Mouse (Mus musculus) heart, adult 2 months (tissue): ENCODE data around the gene Pkd2l1. TPM values are rescaled to one million over a fixed set of nuclear protein-coding genes. Genes with fewer than 3 reads are reported as not detected.

ENCODE experiments used
- DNase-seq, 2 experiments: peaks; one replicate each; pipeline ENCODE4 v3.0.0; 2021
- H3K27ac ChIP-seq: fragments of 200-600 bp; 2 replicates; pipeline ENCODE4 v1.8.1; 2022
- H3K27me3 ChIP-seq: fragments of 200-500 bp; 2 replicates; pipeline ENCODE4 v1.6.1; 2012; ENCODE audit warnings: mild to moderate bottlenecking, low read length, inconsistent platforms, mixed read lengths; ENCODE audit not compliant: control insufficient read depth, insufficient read depth
- H3K36me3 ChIP-seq: fragments of 200-500 bp; 2 replicates; pipeline ENCODE4 v1.6.1; 2012; ENCODE audit warnings: low read length, inconsistent platforms; ENCODE audit not compliant: control insufficient read depth, insufficient read depth
- H3K4me1 ChIP-seq: fragments of 200-500 bp; 2 replicates; pipeline ENCODE4 v1.6.1; 2011; ENCODE audit warnings: low read length; ENCODE audit not compliant: control insufficient read depth, insufficient read depth
- H3K4me3 ChIP-seq: fragments of 200-600 bp; 2 replicates; pipeline ENCODE4 v1.8.1; 2022
- H3K79me2 ChIP-seq: fragments of 200-500 bp; replicated peaks from 2 replicates; pipeline ENCODE4 v1.6.1; 2012; ENCODE audit warnings: mild to moderate bottlenecking, inconsistent platforms, low read length, moderate library complexity, mixed read lengths; ENCODE audit not compliant: control insufficient read depth, insufficient read depth
- H3K9ac ChIP-seq: fragments of 200-500 bp; 2 replicates; pipeline ENCODE4 v1.6.1; 2012; ENCODE audit warnings: low read depth, mild to moderate bottlenecking, control low read depth, inconsistent platforms, low read length, mixed read lengths
- CTCF ChIP-seq: fragments of 200-600 bp; IDR thresholded peaks from 2 replicates; pipeline ENCODE4 v1.8.1; 2022; ENCODE audit warnings: antibody characterized with exemption, mild to moderate bottlenecking, moderate library complexity
- EP300 ChIP-seq: fragments of 200-500 bp; IDR thresholded peaks from 2 replicates; pipeline ENCODE4 v1.6.1; 2011; ENCODE audit warnings: low read depth, low read length, control low read depth; ENCODE audit not compliant: insufficient read depth
- POLR2A ChIP-seq: fragments of 200-500 bp; IDR thresholded peaks from 2 replicates; pipeline ENCODE4 v1.6.1; 2011; ENCODE audit warnings: mild to moderate bottlenecking, low read depth, low read length, control low read depth; ENCODE audit not compliant: insufficient read depth
- WGBS: fragments of 180-500 bp; shearing (Covaris S2); methylation state at CpG from one replicate; pipeline ENCODE4 v1.1.7; 2018; 5-methylcytosine and 5-hydroxymethylcytosine counted together
- intact Hi-C: fragments of 180-260 bp; cut with DNase I; formaldehyde crosslinking; loops from one replicate; pipeline ENCODE4 v1.15.1; 2025
- polyA plus RNA-seq: library from polyadenylated mRNA; depleted of rRNA; stranded (reverse); fragments of >200 nt; gene quantifications from 2 replicates; pipeline ENCODE4 v1.2.3, GENCODE M21; 2012; rRNA removed
- total RNA-seq, 2 experiments: library from RNA; stranded (reverse); gene quantifications; 2 replicates each; pipeline ENCODE4 v1.2.3; 2021

Pkd2l1 gene
- total and polyA plus RNA-seq, 3 experiments: not detected

DNA sequence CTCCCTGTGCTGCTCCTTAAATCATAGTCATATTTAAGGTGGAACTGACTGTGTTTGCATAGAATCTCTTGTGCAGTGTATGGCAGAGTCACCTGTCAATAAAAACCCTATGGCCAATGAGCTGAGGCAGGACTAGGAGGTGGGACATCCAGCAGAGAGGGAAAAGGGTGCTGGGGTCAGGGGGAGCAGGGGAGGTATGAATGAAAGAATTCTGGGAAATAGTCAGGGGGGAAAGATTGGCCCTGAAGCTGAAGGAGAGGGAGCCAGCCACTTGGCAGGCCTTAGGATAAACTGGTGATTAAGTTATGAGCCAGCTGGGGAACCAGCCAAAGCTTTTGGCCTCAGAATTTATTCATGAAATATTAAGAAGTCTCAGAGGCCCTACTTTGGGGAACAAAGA, 83.2 kb downstream of the Pkd2l1 start:
- Histone ChIP-seq H3K27ac (no peak overlapping the region), H3K4me3 (no peak overlapping the region), H3K4me1 (peaks cover 6% of the 10 kb centered on the region), H3K79me2 (peaks cover 6% of the 10 kb centered on the region), H3K27me3 (no peaks in the 10 kb centered on the region), H3K9ac (no peak overlapping the region), H3K36me3 (peaks cover 2% of the 10 kb centered on the region; the same call in 1 of the 2 replicates)
- TF ChIP-seq EP300 (no peak), POLR2A (no peak), CTCF (no peak)
- intact Hi-C loops: no loop called here
- DNase-seq: peak in 1 of 2 experiments; percentile 8

GRCm38 (mm10) chr19:44107661-44108521, 84.4 kb downstream of the Pkd2l1 start:
- intact Hi-C loops: loop anchor here (2.0 kb wide), 2 partner anchors 27 to 39 kb away; partner anchors contain the start of genes Cwf19l1 and Erlin1
- Histone ChIP-seq H3K4me1 (peaks cover 6% of the 10 kb centered on the region), H3K27ac (peak overlapping the region; percentile 87), H3K79me2 (peaks cover 6% of the 10 kb centered on the region), H3K36me3 (peaks cover 2% of the 10 kb centered on the region; the same call in 1 of the 2 replicates), H3K9ac (peak overlapping the region; percentile 73), H3K27me3 (no peaks in the 10 kb centered on the region), H3K4me3 (peak overlapping the region; percentile 95)
- TF ChIP-seq CTCF (no peak), EP300 (no peak), POLR2A (no peak)
- DNase-seq: no peak
- WGBS: 29% methylated on average over 22 of the region's 22 CpGs

DNA sequence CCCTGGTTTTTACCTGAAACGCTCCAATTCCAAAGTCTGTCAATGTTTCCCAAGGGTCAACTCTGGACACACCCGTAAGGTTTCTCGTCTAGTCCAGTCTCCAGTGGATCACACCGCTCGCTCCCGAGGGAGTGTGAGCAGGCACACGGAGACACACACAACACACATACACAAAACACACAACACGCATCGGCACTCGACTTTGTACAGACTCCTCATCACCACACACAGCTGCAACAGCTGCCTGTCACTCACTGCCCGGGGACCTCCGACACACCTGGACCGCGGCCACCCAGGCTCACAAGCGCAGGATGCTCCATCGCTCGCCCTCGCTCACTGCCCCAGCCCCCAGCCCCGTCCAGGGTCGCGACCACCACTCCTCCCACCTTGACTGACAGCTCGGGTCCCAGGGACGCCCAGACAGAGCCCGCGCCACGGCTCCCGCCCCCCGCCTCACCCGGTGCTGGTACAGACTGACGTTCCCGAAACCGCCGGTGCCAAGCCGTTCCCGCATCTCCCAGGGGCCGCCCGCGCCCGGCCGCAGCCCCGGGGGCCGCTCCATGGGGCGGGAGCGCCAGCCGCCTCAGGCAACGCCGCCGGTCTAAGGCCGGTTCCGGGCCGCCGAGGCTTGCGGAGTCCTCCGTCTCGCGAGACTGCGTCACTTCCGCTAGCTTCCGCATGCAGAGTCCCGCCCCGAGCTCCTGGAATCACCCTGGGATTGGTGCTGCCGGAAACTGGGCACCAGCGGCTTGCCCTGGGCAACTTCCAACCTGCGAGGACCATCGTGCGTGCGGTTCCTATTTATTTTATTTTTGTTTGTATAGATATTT, 85.2 kb downstream of the Pkd2l1 start, which contains the start of gene Chuk:
Gene Chuk (minus strand): TSS at position 650 of the 830 bp plus-strand sequence.
- peaks cover 2% of the 10 kb centered on the region; the same call in 1 of the 2 replicates for H3K36me3 ChIP-seq
- under 1% methylated on average over 67 of the region's 67 CpGs for WGBS

DNA sequence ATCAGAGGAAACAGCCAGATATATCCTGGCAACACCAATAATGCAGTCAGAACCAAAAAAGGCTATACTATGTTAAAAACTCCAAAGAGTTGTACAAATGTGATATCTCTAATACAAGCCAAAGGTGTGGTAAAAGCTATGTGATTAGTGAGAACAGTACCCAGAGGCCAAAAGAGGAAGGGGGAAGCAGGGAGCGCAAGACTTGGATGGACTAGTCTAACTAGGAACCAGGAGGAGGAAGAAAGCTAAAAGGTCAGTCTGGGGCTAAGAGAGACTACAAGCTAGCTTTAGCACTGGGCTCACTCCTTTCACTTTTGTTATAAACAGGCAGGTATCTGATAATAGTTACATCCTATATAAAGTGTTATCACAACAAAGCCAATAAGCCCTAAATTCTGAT, 87.8 kb downstream of the Pkd2l1 start:
- H3K4me1 ChIP-seq: peaks cover 6% of the 10 kb centered on the region
- DNase-seq: no peak
- no peak overlapping the region for H3K9ac ChIP-seq
- WGBS: 83% methylated on average over 1 of the region's 1 CpGs
- no peaks in the 10 kb centered on the region for H3K27me3 ChIP-seq
- H3K36me3 ChIP-seq: peaks cover 2% of the 10 kb centered on the region; the same call in 1 of the 2 replicates
- TF ChIP-seq POLR2A (no peak), EP300 (no peak), CTCF (no peak)
- H3K27ac ChIP-seq: no peak overlapping the region
- intact Hi-C loops: no loop called here
- peaks cover 8% of the 10 kb centered on the region for H3K79me2 ChIP-seq
- H3K4me3 ChIP-seq: no peak overlapping the region

More for the DNA sequence above, 85.2 kb downstream of the Pkd2l1 start, which contains the start of gene Chuk:
- intact Hi-C loops: loop anchor here (2.0 kb wide), 2 partner anchors 28 to 38 kb away; partner anchors contain the start of genes Cwf19l1 and Erlin1
- peaks cover 6% of the 10 kb centered on the region for H3K79me2 ChIP-seq
- DNase-seq: peak; percentile 97 to 98
- peaks cover 6% of the 10 kb centered on the region for H3K4me1 ChIP-seq
- H3K9ac ChIP-seq: peak within 1 kb of the TSS; percentile 98
- TF ChIP-seq POLR2A (peak; percentile 90), CTCF (no peak)
- peak within 1 kb of the TSS; percentile 95 for H3K4me3 ChIP-seq
- H3K27ac ChIP-seq: peak within 1 kb of the TSS; percentile 87
- no peaks in the 10 kb centered on the region for H3K27me3 ChIP-seq

DNA sequence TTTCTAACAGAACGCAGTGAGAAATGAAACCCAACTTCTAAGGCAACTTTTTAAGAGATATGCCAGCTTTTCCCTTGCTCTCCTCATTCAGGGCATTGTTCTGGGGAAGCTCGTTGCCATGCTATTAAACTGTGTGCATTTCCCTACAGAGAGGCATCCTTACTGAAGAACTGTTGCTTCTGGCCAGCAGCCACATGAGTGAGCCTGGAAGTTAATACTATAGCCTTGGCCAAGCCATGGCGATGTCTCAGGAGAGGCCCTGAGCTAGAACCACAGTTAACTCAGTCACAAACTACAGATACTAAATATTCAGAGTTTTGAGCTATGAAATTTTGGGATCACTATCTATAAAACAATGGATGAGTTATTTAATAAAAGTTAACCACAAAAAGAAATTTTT, 89.2 kb downstream of the Pkd2l1 start:
- DNase-seq: no peak
- WGBS: 72% methylated on average over 3 of the region's 3 CpGs
- H3K27ac ChIP-seq: no peak overlapping the region
- H3K4me3 ChIP-seq: no peak overlapping the region
- peaks cover 8% of the 10 kb centered on the region for H3K79me2 ChIP-seq
- H3K4me1 ChIP-seq: peaks cover 6% of the 10 kb centered on the region
- H3K36me3 ChIP-seq: peaks cover 2% of the 10 kb centered on the region; the same call in 1 of the 2 replicates
- no peak overlapping the region for H3K9ac ChIP-seq
- intact Hi-C loops: no loop called here
- no peak for TF ChIP-seq EP300
- TF ChIP-seq POLR2A: no peak
- TF ChIP-seq CTCF: no peak
- no peaks in the 10 kb centered on the region for H3K27me3 ChIP-seq

- peaks cover 3% of the 10 kb centered on the region; the same call in 1 of the 2 replicates for H3K79me2 ChIP-seq
- peaks cover 1% of the 10 kb centered on the region for H3K4me1 ChIP-seq
- H3K36me3 ChIP-seq: no peaks in the 10 kb centered on the region
- H3K27ac ChIP-seq: no peak overlapping the region
- no peak overlapping the region for H3K9ac ChIP-seq
- H3K27me3 ChIP-seq: no peaks in the 10 kb centered on the region
- TF ChIP-seq POLR2A (no peak), EP300 (no peak), CTCF (no peak)
- H3K4me3 ChIP-seq: no peak overlapping the region
- DNase-seq: no peak
- intact Hi-C loops: no loop called here
Observed at GRCm38 (mm10) chr19:44100840-44101239, 91.4 kb downstream of the Pkd2l1 start.

Other genes with a start within 250 kb of the Pkd2l1 start
- gene Cpn1, start 205.9 kb downstream of the Pkd2l1 start, total RNA-seq: under 1 TPM in 1 of 2 experiments, not detected in 1; 0.31 TPM
- 0.18 and 0.47 TPM in 2 replicates for gene Cpn1, start 205.9 kb downstream of the Pkd2l1 start, polyA plus RNA-seq
- gene Cyp2c23, start 163.2 kb downstream of the Pkd2l1 start, total RNA-seq: not detected
- gene Cyp2c23, start 163.2 kb downstream of the Pkd2l1 start, polyA plus RNA-seq: 0.12 TPM in 1 of 2 replicates, not detected in the other
- gene Erlin1, start 122.7 kb downstream of the Pkd2l1 start, total RNA-seq: 1 to 10 TPM; 6.0 to 7.8 TPM
- 4.1 and 6.3 TPM in 2 replicates for gene Erlin1, start 122.7 kb downstream of the Pkd2l1 start, polyA plus RNA-seq
- gene Chuk, start 85.0 kb downstream of the Pkd2l1 start, total RNA-seq: 10 to 100 TPM; 31.2 to 32.5 TPM
- 13.9 and 28.9 TPM in 2 replicates for gene Chuk, start 85.0 kb downstream of the Pkd2l1 start, polyA plus RNA-seq
- 1 to 10 TPM; 8.0 to 9.5 TPM for gene Cwf19l1, start 56.6 kb downstream of the Pkd2l1 start, total RNA-seq
- gene Cwf19l1, start 56.6 kb downstream of the Pkd2l1 start, polyA plus RNA-seq: 5.5 and 8.6 TPM in 2 replicates
- gene Bloc1s2, start 46.0 kb downstream of the Pkd2l1 start, total RNA-seq: 10 to 100 TPM; 14.7 to 16.6 TPM
- 15.1 and 19.1 TPM in 2 replicates for gene Bloc1s2, start 46.0 kb downstream of the Pkd2l1 start, polyA plus RNA-seq
- gene Scd3, start 10.8 kb upstream of the Pkd2l1 start, total RNA-seq: under 1 TPM in 1 of 2 experiments, not detected in 1; 0.13 TPM
- gene Scd3, start 10.8 kb upstream of the Pkd2l1 start, polyA plus RNA-seq: 0.37 TPM in 1 of 2 replicates, not detected in the other
- 10 to 100 TPM in 1 of 2 experiments, 1 to 10 TPM in 1; 9.2 to 12.2 TPM for gene Scd2, start 101.2 kb upstream of the Pkd2l1 start, total RNA-seq
- 21.2 and 31.1 TPM in 2 replicates for gene Scd2, start 101.2 kb upstream of the Pkd2l1 start, polyA plus RNA-seq
- 1 to 10 TPM; 4.6 to 6.0 TPM for gene Scd4, start 140.7 kb upstream of the Pkd2l1 start, total RNA-seq
- 9.0 and 12.6 TPM in 2 replicates for gene Scd4, start 140.7 kb upstream of the Pkd2l1 start, polyA plus RNA-seq
- gene Scd1, start 215.4 kb upstream of the Pkd2l1 start, total RNA-seq: 10 to 100 TPM; 25.9 to 31.7 TPM
- gene Scd1, start 215.4 kb upstream of the Pkd2l1 start, polyA plus RNA-seq: 569 and 1,844 TPM in 2 replicates